Mouse (Mus musculus): ENCODE results near the gene Arhgef9. TPM values are rescaled to one million over a fixed set of nuclear protein-coding genes. Genes with fewer than 3 reads are reported as not detected.

Arhgef9 gene
- polyA plus RNA-seq, 1 experiment from 2014 or later = 27.8 TPM

Other genes starting within 250 kb of the Arhgef9 start
- gene Spin4, start 170.2 kb downstream of the Arhgef9 start, polyA plus RNA-seq (2015; fragmentation: Nextera tagmentation; extraction: Ambion mirVana) = 12.7 and 13.1 TPM in 2 replicates
- 14.6 and 15.7 TPM in 2 replicates for gene Amer1, start 248.0 kb upstream of the Arhgef9 start, polyA plus RNA-seq (2015; fragmentation: Nextera tagmentation; extraction: Ambion mirVana)

All from limb, embryonic 13.5 days (tissue).